Mouse (Mus musculus): Measurements from ENCODE around the gene Pus1. TPM values are rescaled to one million over a fixed set of nuclear protein-coding genes. Genes with fewer than 3 reads are reported as not detected.

Gene Pus1
- 19.2 and 21.6 TPM in 2 replicates for polyA plus RNA-seq (2012; rRNA removed)

GRCm38 (mm10) chr5:110779998-110780760, at the start of gene Pus1:
Gene Pus1, minus strand, starts transcription at chr5:110780659.

GRCm38 (mm10) chr5:110809667-110810325, 29.3 kb upstream of the Pus1 start, which contains the start of gene Ulk1:
Gene Ulk1, minus strand, starts transcription at chr5:110810097.

GRCm38 (mm10) chr5:110770448-110771158, 9.9 kb downstream of the Pus1 start, which contains the start of gene Ep400:
Gene Ep400, minus strand, starts transcription at chr5:110770717.

Other genes with a start within 250 kb of the Pus1 start
- 0.14 and 0.17 TPM in 2 replicates for gene Galnt9, start 236.3 kb downstream of the Pus1 start, polyA plus RNA-seq (2012; rRNA removed)
- gene Noc4l, start 127.2 kb downstream of the Pus1 start, polyA plus RNA-seq (2012; rRNA removed) = 24.2 and 27.3 TPM in 2 replicates
- 5.2 and 6.2 TPM in 2 replicates for gene Ddx51, start 127.2 kb downstream of the Pus1 start, polyA plus RNA-seq (2012; rRNA removed)
- 9.9 and 11.2 TPM in 2 replicates for gene Ep400, start 9.9 kb downstream of the Pus1 start, polyA plus RNA-seq (2012; rRNA removed)
- 17.8 and 18.8 TPM in 2 replicates for gene Ulk1, start 29.4 kb upstream of the Pus1 start, polyA plus RNA-seq (2012; rRNA removed)
- 16.3 and 17.4 TPM in 2 replicates for gene Hscb, start 59.1 kb upstream of the Pus1 start, polyA plus RNA-seq (2012; rRNA removed)
- 14.4 and 15.7 TPM in 2 replicates for gene Chek2, start 59.3 kb upstream of the Pus1 start, polyA plus RNA-seq (2012; rRNA removed)
- gene Ttc28, start 99.1 kb upstream of the Pus1 start, polyA plus RNA-seq (2012; rRNA removed) = 0.42 and 0.43 TPM in 2 replicates

Measured in liver, embryonic 18 days (tissue).